Mouse (Mus musculus): ENCODE measurements at regions not wholly inside any gene's neighbourhood (a gene's known extent, or its start where the extent isn't known, plus 50 kb on each side); places are given as distances from the start of the nearest gene placed in this dataset.

GRCm38 (mm10) chr10:23600701-23601100, 186.4 kb downstream of the Rps12 start:
- no peak for DNase-seq (ENCODE audit: low spot score)
- no peak overlapping the region for H3K27ac ChIP-seq (ENCODE audit: low read depth, low read length)
- no peak for TF ChIP-seq CTCF (IDR thresholded peaks at IDR 0.05)
- no peak overlapping the region for H3K4me2 ChIP-seq (ENCODE audit: low read depth, low read length, poor library complexity, severe bottlenecking)
- 22% methylated on average over 5 of the region's 5 CpGs for WGBS
- H3K4me3 ChIP-seq (ENCODE audit: low read depth, low read length) = no peak overlapping the region
- H3K4me1 ChIP-seq (ENCODE audit: insufficient read depth, low read length) = no peaks in the 10 kb centered on the region
- no peak overlapping the region for H3K9ac ChIP-seq (replicated peaks; ENCODE audit: low read length, poor library complexity, severe bottlenecking)
- H3K9me3 ChIP-seq (ENCODE audit: low read length) = no peaks in the 10 kb centered on the region
- no peaks in the 10 kb centered on the region for H3K36me3 ChIP-seq (ENCODE audit: insufficient read depth, low read length)
- no peaks in the 10 kb centered on the region for H3K27me3 ChIP-seq (ENCODE audit: insufficient read depth, low read length)
- ATAC-seq (ENCODE audit: low FRiP score) = no peak

- no peak for DNase-seq (ENCODE audit: low spot score)
- WGBS = 92% methylated on average over 3 of the region's 3 CpGs
Measured at GRCm38 (mm10) chr10:23595541-23595940, 191.5 kb downstream of the Rps12 start.

GRCm38 (mm10) chr10:23580230-23580629, 206.8 kb downstream of the Rps12 start:
- no peaks in the 10 kb centered on the region for H3K36me3 ChIP-seq (ENCODE audit: insufficient read depth, low read length)
- no peaks in the 10 kb centered on the region for H3K4me1 ChIP-seq (ENCODE audit: insufficient read depth, low read length)
- ATAC-seq (ENCODE audit: low FRiP score) = no peak
- no peak overlapping the region for H3K4me3 ChIP-seq (ENCODE audit: low read depth, low read length)
- H3K9me3 ChIP-seq (ENCODE audit: low read length) = no peaks in the 10 kb centered on the region
- WGBS = 28% methylated on average over 5 of the region's 5 CpGs
- H3K4me2 ChIP-seq (ENCODE audit: low read depth, low read length, poor library complexity, severe bottlenecking) = no peak overlapping the region
- no peak overlapping the region for H3K9ac ChIP-seq (replicated peaks; ENCODE audit: low read length, poor library complexity, severe bottlenecking)
- H3K27me3 ChIP-seq (ENCODE audit: insufficient read depth, low read length) = no peaks in the 10 kb centered on the region
- no peak for DNase-seq (ENCODE audit: low spot score)
- no peak overlapping the region for H3K27ac ChIP-seq (ENCODE audit: low read depth, low read length)
- TF ChIP-seq CTCF (IDR thresholded peaks at IDR 0.05) = no peak

More at GRCm38 (mm10) chr10:23595541-23595940, 191.5 kb downstream of the Rps12 start:
- no peaks in the 10 kb centered on the region for H3K4me1 ChIP-seq (ENCODE audit: insufficient read depth, low read length)
- H3K27ac ChIP-seq (ENCODE audit: low read depth, low read length) = no peak overlapping the region
- no peaks in the 10 kb centered on the region for H3K9me3 ChIP-seq (ENCODE audit: low read length)
- no peak overlapping the region for H3K4me3 ChIP-seq (ENCODE audit: low read depth, low read length)
- no peaks in the 10 kb centered on the region for H3K27me3 ChIP-seq (ENCODE audit: insufficient read depth, low read length)
- H3K9ac ChIP-seq (replicated peaks; ENCODE audit: low read length, poor library complexity, severe bottlenecking) = no peak overlapping the region
- H3K36me3 ChIP-seq (ENCODE audit: insufficient read depth, low read length) = no peaks in the 10 kb centered on the region
- no peak overlapping the region for H3K4me2 ChIP-seq (ENCODE audit: low read depth, low read length, poor library complexity, severe bottlenecking)
- ATAC-seq (ENCODE audit: low FRiP score) = no peak
- no peak for TF ChIP-seq CTCF (IDR thresholded peaks at IDR 0.05)

- Histone ChIP-seq H3K27ac (ENCODE audit: low read depth, low read length) (no peak overlapping the region), H3K27me3 (ENCODE audit: insufficient read depth, low read length) (no peaks in the 10 kb centered on the region), H3K9me3 (ENCODE audit: low read length) (no peaks in the 10 kb centered on the region), H3K4me1 (ENCODE audit: insufficient read depth, low read length) (no peaks in the 10 kb centered on the region), H3K4me2 (ENCODE audit: low read depth, low read length, poor library complexity, severe bottlenecking) (no peak overlapping the region), H3K9ac (replicated peaks; ENCODE audit: low read length, poor library complexity, severe bottlenecking) (no peak overlapping the region), H3K36me3 (ENCODE audit: insufficient read depth, low read length) (no peaks in the 10 kb centered on the region), H3K4me3 (ENCODE audit: low read depth, low read length) (no peak overlapping the region)
- DNase-seq (ENCODE audit: low spot score) (no peak), ATAC-seq (ENCODE audit: low FRiP score) (no peak)
- TF ChIP-seq CTCF (IDR thresholded peaks at IDR 0.05) = no peak
- WGBS = 74% methylated on average over 4 of the region's 4 CpGs
Measured at GRCm38 (mm10) chr10:23571013-23571412, 216.1 kb downstream of the Rps12 start.

GRCm38 (mm10) chr10:23569386-23569785, 217.7 kb downstream of the Rps12 start:
- Histone ChIP-seq H3K4me2 (ENCODE audit: low read depth, low read length, poor library complexity, severe bottlenecking) (no peak overlapping the region), H3K27me3 (ENCODE audit: insufficient read depth, low read length) (no peaks in the 10 kb centered on the region), H3K9ac (replicated peaks; ENCODE audit: low read length, poor library complexity, severe bottlenecking) (no peak overlapping the region), H3K27ac (ENCODE audit: low read depth, low read length) (no peak overlapping the region), H3K4me1 (ENCODE audit: insufficient read depth, low read length) (no peaks in the 10 kb centered on the region), H3K4me3 (ENCODE audit: low read depth, low read length) (no peak overlapping the region), H3K36me3 (ENCODE audit: insufficient read depth, low read length) (no peaks in the 10 kb centered on the region), H3K9me3 (ENCODE audit: low read length) (no peaks in the 10 kb centered on the region)
- no peak for TF ChIP-seq CTCF (IDR thresholded peaks at IDR 0.05)
- DNase-seq (ENCODE audit: low spot score) = no peak
- ATAC-seq (ENCODE audit: low FRiP score) = no peak

- Histone ChIP-seq H3K4me1 (ENCODE audit: insufficient read depth, low read length) (no peaks in the 10 kb centered on the region), H3K27me3 (ENCODE audit: insufficient read depth, low read length) (no peaks in the 10 kb centered on the region), H3K36me3 (ENCODE audit: insufficient read depth, low read length) (no peaks in the 10 kb centered on the region), H3K9me3 (ENCODE audit: low read length) (no peaks in the 10 kb centered on the region), H3K9ac (replicated peaks; ENCODE audit: low read length, poor library complexity, severe bottlenecking) (no peak overlapping the region), H3K4me3 (ENCODE audit: low read depth, low read length) (no peak overlapping the region), H3K4me2 (ENCODE audit: low read depth, low read length, poor library complexity, severe bottlenecking) (no peak overlapping the region), H3K27ac (ENCODE audit: low read depth, low read length) (no peak overlapping the region)
- no peak for ATAC-seq (ENCODE audit: low FRiP score)
- WGBS = 85% methylated on average over 5 of the region's 5 CpGs
- DNase-seq (ENCODE audit: low spot score) = no peak
- TF ChIP-seq CTCF (IDR thresholded peaks at IDR 0.05) = no peak
Measured at GRCm38 (mm10) chr10:23562273-23562885, 211.8 kb upstream of the Eya4 start.

Data from midbrain, postnatal 0 days (tissue).